Mouse (Mus musculus): Measurements from ENCODE around the gene Tmem184a. TPM values are rescaled to one million over a fixed set of nuclear protein-coding genes. Genes with fewer than 3 reads are reported as not detected.

Gene Tmem184a
- polyA plus RNA-seq (2017; shearing (Covaris generic)) = not detected

GRCm38 (mm10) chr5:139819538-139820181 lies at the start of gene Tmem184a:
Gene Tmem184a (minus strand): TSS chr5:139819917.

GRCm38 (mm10) chr5:139826357-139827055 lies 6.8 kb upstream of the Tmem184a start, which contains the start of the genes Gm26938 and Psmg3:
Gene Gm26938 (minus strand): TSS chr5:139826407.
Gene Psmg3 (minus strand): TSS chr5:139826885.

GRCm38 (mm10) chr5:139791227-139792158 lies 28.2 kb downstream of the Tmem184a start, which contains the start of gene Mafk:
Gene Mafk (plus strand): TSS chr5:139791513.

GRCm38 (mm10) chr5:139775216-139775926 lies 44.3 kb downstream of the Tmem184a start, which contains the start of gene Ints1:
Gene Ints1 (minus strand): TSS chr5:139775674.

Other genes with a start within 250 kb of the Tmem184a start
- gene Micall2, start 83.6 kb downstream of the Tmem184a start, polyA plus RNA-seq (2017; shearing (Covaris generic)) = not detected
- gene Ints1, start 44.2 kb downstream of the Tmem184a start, polyA plus RNA-seq (2017; shearing (Covaris generic)) = 43.8 TPM
- 107 TPM for gene Mafk, start 28.4 kb downstream of the Tmem184a start, polyA plus RNA-seq (2017; shearing (Covaris generic))
- gene Gm26938, start 6.5 kb upstream of the Tmem184a start, polyA plus RNA-seq (2017; shearing (Covaris generic)) = not detected
- gene Psmg3, start 7.0 kb upstream of the Tmem184a start, polyA plus RNA-seq (2017; shearing (Covaris generic)) = 19.9 TPM
- gene Elfn1, start 88.0 kb upstream of the Tmem184a start, polyA plus RNA-seq (2017; shearing (Covaris generic)) = not detected

All from effector memory CD4-positive, alpha-beta T cell, adult 7 months (primary cell).